Mouse (Mus musculus) liver, embryonic 14.5 days (tissue): Measurements from ENCODE around the gene Rnps1.

Experiments
- CTCF ChIP-seq: IDR thresholded peaks from 2 replicates; pipeline ENCODE4 v1.5.1; 2016; ENCODE audit warnings: antibody characterized with exemption, low read depth, control low read depth
- EP300 ChIP-seq: IDR thresholded peaks from 2 replicates; pipeline ENCODE4 v1.6.1; 2016; ENCODE audit warnings: antibody characterized with exemption, low read depth

DNA sequence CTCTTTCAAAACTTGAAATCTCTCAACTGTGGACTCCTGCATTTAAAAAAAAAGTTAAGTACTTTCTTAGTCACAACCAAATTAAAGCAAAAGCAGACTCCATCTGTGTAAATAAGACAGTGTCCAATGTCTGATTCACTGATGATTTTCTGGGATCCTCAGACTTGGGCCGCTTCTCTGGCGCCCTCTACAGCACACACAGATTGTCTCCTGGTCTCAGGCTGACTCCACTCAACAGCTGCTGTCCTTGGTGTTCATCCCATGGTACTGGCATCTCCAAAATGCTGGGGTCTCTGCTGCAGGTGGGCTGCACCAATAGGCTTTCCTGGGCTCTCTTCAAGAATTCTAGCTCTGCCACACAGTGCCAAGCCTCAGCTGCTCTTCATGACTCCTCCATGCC, 24.5 kb upstream of the Rnps1 start:
- TF ChIP-seq CTCF, result peak; percentile 82
- TF ChIP-seq EP300, result no peak
